Mouse (Mus musculus) cortical plate, adult 2 months (tissue): ENCODE data around the gene Fau.
A peak's percentile ranks its signal among the peaks of the same experiment; 100 is the strongest.

Experiments
- CTCF ChIP-seq: fragments of 200-500 bp; IDR thresholded peaks from 2 replicates; pipeline ENCODE4 v1.5.1; 2011; ENCODE audit warnings: mild to moderate bottlenecking, control low read depth, low read length; ENCODE audit not compliant: insufficient read depth; ENCODE audit errors: extremely low read depth
- POLR2A ChIP-seq: fragments of 200-500 bp; IDR thresholded peaks from 2 replicates; pipeline ENCODE4 v1.6.1; 2011; ENCODE audit warnings: mild to moderate bottlenecking, low read length, control low read depth; ENCODE audit not compliant: insufficient read depth; ENCODE audit errors: extremely low read depth

GRCm38 (mm10) chr19:6062418-6062817 is 4.8 kb downstream of the Fau start:
- TF ChIP-seq POLR2A (0 out of 2 replicates have a peak, but pooled peaks have one; percentile 3), CTCF (no peak)
